Mouse (Mus musculus): ENCODE results near the gene Ifit3b. TPM values are rescaled to one million over a fixed set of nuclear protein-coding genes. Genes with fewer than 3 reads are reported as not detected.
A peak's percentile ranks its signal among the peaks of the same experiment; 100 is the strongest.
"Not testable (repeated sequence)": the region's sequence is repeated elsewhere in the genome, so short reads cannot be mapped to it uniquely, and the experiment has no call there.

Gene Ifit3b
- total RNA-seq (2021) (1 to 10 TPM; 1.2 to 1.4 TPM), polyA plus RNA-seq (2012; rRNA removed) (0.90 and 2.4 TPM in 2 replicates)
- long read RNA-seq, result 0 reads

DNA sequence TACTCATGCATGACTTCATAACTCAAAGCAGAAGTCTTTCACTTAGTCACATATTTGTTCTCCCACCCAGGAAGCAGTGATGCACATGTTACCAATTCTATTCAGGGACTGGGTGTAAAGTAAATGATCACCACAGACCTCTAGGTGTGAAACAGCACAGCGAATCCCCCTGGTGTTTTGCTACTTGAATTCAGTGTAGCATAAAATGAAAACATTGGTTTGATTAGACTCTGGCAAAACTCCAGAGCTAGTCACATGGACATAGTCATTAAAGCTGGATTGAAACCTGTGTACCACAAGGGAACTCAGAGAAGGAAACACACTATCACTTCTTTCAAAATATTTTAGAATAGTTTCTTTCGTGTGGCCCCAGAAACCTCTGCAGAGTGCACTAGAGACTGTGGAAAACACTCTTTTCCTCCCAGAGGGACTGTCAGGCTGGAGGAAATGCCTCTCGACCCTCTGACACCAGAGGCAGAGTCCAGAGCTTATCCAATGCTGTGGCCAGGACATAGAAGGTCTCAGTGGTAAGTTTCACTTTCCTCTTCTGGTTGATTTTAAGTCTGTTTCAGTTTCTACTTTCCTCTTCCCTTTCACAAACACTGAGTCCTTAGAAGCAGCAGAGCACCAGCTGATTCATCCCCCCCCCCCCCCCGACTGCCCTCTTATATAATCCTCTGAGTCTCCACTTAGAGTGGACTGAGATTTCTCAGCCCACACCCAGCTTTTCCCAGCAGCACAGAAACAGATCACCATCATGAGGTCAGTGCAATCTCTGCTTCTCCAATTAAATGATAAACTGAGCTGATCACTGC, at the start of gene Ifit3b:
TSS of gene Ifit3b (plus strand) at position 734 of the 815 bp plus-strand sequence.
- H3K9ac ChIP-seq (ENCODE audit: low read depth, low read length), result peak within 1 kb of the TSS; percentile 91
- TF ChIP-seq POLR2A (IDR thresholded peaks at IDR 0.05; ENCODE audit: insufficient read depth, low read depth, low read length), result peak; percentile 37; the same call in 1 of the 2 replicates
- H3K4me1 ChIP-seq (ENCODE audit: control insufficient read depth, insufficient read depth, low read length); H3K27me3 ChIP-seq (ENCODE audit: control insufficient read depth, insufficient read depth, low read length); H3K36me3 ChIP-seq (ENCODE audit: control insufficient read depth, insufficient read depth, low read length); H3K79me2 ChIP-seq (replicated peaks; ENCODE audit: control insufficient read depth, insufficient read depth, low read length): not testable (repeated sequence)
- intact Hi-C loops (cut with DNase I), result loop anchor here (2.0 kb wide), 3 partner anchors 19 to 57 kb away; partner anchors contain the start of gene Ifit2
- WGBS, result 15% methylated on average over 4 of the region's 4 CpGs
- peak within 1 kb of the TSS; percentile 79 for H3K27ac ChIP-seq
- peak within 1 kb of the TSS; percentile 37; the same call in 1 of the 2 replicates for H3K4me3 ChIP-seq
- DNase-seq, result peak; percentile 69 to 72

DNA sequence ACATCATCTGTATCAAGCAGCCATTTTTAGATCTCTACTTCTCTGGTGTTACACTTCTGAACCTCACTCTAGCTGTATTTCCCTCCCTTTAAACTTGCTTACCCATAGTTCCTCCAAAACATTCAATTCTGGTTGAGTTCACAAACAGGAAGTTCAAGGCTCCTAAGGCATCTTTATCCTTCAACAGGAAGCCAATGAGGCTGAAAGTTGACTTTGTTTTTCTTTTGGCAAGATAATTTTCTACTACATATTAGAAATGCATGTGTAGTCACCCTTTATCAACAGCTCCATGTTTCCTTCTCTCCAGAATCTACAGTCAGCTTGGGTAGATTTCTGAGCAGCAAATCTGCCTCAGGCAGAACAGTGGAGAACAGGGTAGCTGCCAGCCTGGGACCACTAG, 45.2 kb upstream of the Ifit3b start:
- intact Hi-C loops (cut with DNase I), result no loop called here
- no peaks in the 10 kb centered on the region for H3K27me3 ChIP-seq (ENCODE audit: control insufficient read depth, insufficient read depth, low read length)
- no peak for DNase-seq
- H3K4me1 ChIP-seq (ENCODE audit: control insufficient read depth, insufficient read depth, low read length), result no peaks in the 10 kb centered on the region; the same call in 1 of the 2 replicates
- H3K36me3 ChIP-seq (ENCODE audit: control insufficient read depth, insufficient read depth, low read length), result peaks cover 2% of the 10 kb centered on the region; the same call in 1 of the 2 replicates
- H3K9ac ChIP-seq (ENCODE audit: low read depth, low read length), result no peak overlapping the region
- no peaks in the 10 kb centered on the region for H3K79me2 ChIP-seq (replicated peaks; ENCODE audit: control insufficient read depth, insufficient read depth, low read length)
- no peak overlapping the region for H3K27ac ChIP-seq
- H3K4me3 ChIP-seq, result no peak overlapping the region
- TF ChIP-seq EP300 (IDR thresholded peaks at IDR 0.05; ENCODE audit: insufficient read depth, low read depth, low read length), result no peak

DNA sequence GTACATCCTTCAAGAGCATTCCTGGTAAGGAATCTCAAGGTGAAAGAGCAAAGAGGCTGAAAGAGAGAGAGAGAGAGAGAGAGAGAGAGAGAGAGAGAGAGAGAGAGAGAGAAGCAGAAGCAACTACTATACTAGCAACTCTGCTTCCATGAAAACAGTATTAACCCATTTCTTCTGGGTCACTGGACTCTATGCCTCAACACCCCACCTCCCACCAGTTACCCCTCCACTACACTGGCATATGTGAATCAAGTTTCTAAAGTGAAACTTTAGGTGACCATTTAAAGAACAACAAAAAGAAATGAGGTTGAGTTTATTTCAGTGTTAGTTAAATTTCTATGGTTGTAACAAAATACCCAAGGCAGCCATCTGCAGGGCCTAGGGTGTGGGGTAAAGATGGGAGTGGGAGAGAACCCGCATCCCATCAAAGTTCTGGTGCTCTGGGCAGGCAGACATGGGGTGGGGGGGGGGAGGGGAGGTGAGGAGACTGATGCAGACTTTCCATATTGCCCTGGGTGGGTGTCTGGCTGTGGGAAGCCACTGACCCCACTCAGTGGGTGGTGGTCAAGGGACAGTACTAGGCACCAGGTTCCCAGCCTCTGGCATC, 41.5 kb upstream of the Ifit3b start:
- TF ChIP-seq CTCF (IDR thresholded peaks at IDR 0.05) (no peak), POLR2A (IDR thresholded peaks at IDR 0.05; ENCODE audit: insufficient read depth, low read depth, low read length) (no peak), EP300 (IDR thresholded peaks at IDR 0.05; ENCODE audit: insufficient read depth, low read depth, low read length) (no peak)
- no peaks in the 10 kb centered on the region for H3K27me3 ChIP-seq (ENCODE audit: control insufficient read depth, insufficient read depth, low read length)
- 94% methylated on average over 1 of the region's 1 CpGs for WGBS
- H3K79me2 ChIP-seq (replicated peaks; ENCODE audit: control insufficient read depth, insufficient read depth, low read length), result no peaks in the 10 kb centered on the region
- H3K9ac ChIP-seq (ENCODE audit: low read depth, low read length), result no peak overlapping the region
- intact Hi-C loops (cut with DNase I), result no loop called here
- peaks cover 10% of the 10 kb centered on the region for H3K4me1 ChIP-seq (ENCODE audit: control insufficient read depth, insufficient read depth, low read length)
- DNase-seq, result no peak
- no peak overlapping the region for H3K27ac ChIP-seq
- peaks cover 4% of the 10 kb centered on the region; the same call in 1 of the 2 replicates for H3K36me3 ChIP-seq (ENCODE audit: control insufficient read depth, insufficient read depth, low read length)
- H3K4me3 ChIP-seq, result no peak overlapping the region

DNA sequence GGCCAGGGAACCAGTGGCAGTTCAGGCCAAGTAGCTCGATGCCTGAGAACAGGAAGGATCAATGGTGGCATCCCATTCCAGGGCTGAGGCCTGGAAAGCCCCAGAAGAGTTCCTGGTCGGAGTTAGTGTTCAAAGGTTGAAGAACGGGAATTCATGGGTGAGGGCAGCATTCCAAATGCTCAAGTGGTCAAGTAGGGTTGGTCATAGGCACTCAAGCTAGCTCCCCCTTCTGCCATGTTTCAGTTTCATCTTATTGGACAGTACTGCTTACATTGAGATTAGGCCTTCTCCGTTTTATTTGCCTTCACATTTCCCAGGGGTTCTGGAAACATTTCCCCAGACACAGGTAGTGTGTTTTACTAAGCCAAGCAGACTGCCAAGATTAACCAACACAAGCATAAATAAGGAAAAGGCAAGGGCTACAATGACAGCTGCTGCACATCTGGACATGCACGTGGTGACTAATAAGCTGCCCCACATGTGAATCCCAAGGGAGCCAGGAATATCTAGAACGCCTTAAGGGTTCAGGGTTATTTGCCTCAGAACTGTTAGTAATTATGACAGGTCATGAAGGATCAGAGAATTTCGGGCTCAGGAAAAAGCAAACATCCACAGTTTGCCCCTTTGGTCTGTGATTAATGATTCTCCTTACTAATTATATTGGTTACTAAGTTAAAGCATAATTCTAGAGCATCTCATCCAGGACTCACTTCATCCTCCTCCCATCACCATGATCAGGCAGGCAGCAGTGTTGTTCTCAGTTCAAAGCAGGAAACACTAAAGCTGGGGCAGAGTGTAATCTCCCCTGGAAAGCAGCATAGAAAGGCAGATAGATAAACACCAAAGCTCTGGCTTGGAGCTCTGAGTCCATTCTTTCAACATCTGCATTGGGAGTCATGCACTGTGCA, 38.5 kb upstream of the Ifit3b start:
- Histone ChIP-seq H3K27me3 (ENCODE audit: control insufficient read depth, insufficient read depth, low read length) (no peaks in the 10 kb centered on the region), H3K79me2 (replicated peaks; ENCODE audit: control insufficient read depth, insufficient read depth, low read length) (no peaks in the 10 kb centered on the region), H3K4me1 (ENCODE audit: control insufficient read depth, insufficient read depth, low read length) (peaks cover 10% of the 10 kb centered on the region), H3K9ac (ENCODE audit: low read depth, low read length) (peak overlapping the region; percentile 57; the same call in 1 of the 2 replicates), H3K4me3 (no peak overlapping the region), H3K36me3 (ENCODE audit: control insufficient read depth, insufficient read depth, low read length) (peaks cover 8% of the 10 kb centered on the region), H3K27ac (peak overlapping the region; percentile 36; the same call in 1 of the 2 replicates)
- intact Hi-C loops (cut with DNase I), result no loop called here
- 62% methylated on average over 7 of the region's 7 CpGs for WGBS
- DNase-seq, result peak in 1 of 2 experiments; percentile 25
- TF ChIP-seq POLR2A (IDR thresholded peaks at IDR 0.05; ENCODE audit: insufficient read depth, low read depth, low read length), result no peak
- 0 out of 2 replicates have a peak, but pooled peaks have one; percentile 18 for TF ChIP-seq EP300 (IDR thresholded peaks at IDR 0.05; ENCODE audit: insufficient read depth, low read depth, low read length)
- TF ChIP-seq CTCF (IDR thresholded peaks at IDR 0.05), result no peak

DNA sequence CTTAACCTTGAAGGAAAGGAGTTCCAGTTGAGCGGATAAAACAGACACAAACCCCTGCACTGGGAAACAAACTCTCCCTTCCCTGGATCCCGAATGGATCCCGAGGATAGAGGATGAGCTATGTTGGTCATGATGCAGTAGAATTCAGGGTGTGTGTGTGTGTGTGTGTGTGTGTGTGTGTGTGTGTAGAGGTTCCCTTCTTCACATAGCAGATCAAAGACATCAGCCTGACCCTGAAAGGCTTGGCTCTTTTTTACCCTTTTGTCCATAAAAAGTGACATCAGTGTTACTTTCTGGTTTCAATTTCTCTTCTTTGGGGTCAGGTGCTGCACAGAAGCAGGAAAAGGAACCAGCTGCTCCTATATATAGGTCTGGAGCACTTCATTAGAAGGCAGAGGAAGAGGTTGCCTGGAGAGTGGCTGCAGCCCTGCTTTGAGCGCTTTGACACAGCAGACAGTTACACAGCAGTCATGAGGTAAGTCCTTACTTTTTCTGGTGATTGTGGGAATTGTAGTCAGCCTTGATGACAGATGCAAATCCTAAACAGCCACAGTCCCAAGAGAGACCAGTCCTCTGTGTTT, 37.8 kb upstream of the Ifit3b start:
- Histone ChIP-seq H3K36me3 (ENCODE audit: control insufficient read depth, insufficient read depth, low read length) (peaks cover 10% of the 10 kb centered on the region), H3K79me2 (replicated peaks; ENCODE audit: control insufficient read depth, insufficient read depth, low read length) (no peaks in the 10 kb centered on the region), H3K27ac (peak overlapping the region; percentile 42; the same call in 1 of the 2 replicates), H3K27me3 (ENCODE audit: control insufficient read depth, insufficient read depth, low read length) (no peaks in the 10 kb centered on the region), H3K4me1 (ENCODE audit: control insufficient read depth, insufficient read depth, low read length) (peaks cover 10% of the 10 kb centered on the region), H3K4me3 (peak overlapping the region; percentile 38), H3K9ac (ENCODE audit: low read depth, low read length) (peak overlapping the region; percentile 57)
- 32% methylated on average over 4 of the region's 4 CpGs for WGBS
- peak; percentile 76 for TF ChIP-seq POLR2A (IDR thresholded peaks at IDR 0.05; ENCODE audit: insufficient read depth, low read depth, low read length)
- 0 out of 2 replicates have a peak, but pooled peaks have one; percentile 23 for TF ChIP-seq EP300 (IDR thresholded peaks at IDR 0.05; ENCODE audit: insufficient read depth, low read depth, low read length)
- TF ChIP-seq CTCF (IDR thresholded peaks at IDR 0.05), result no peak
- intact Hi-C loops (cut with DNase I), result no loop called here
- DNase-seq, result peak in 1 of 2 experiments; percentile 27

Data from heart, adult 2 months (tissue).